Mouse (Mus musculus) cerebellum, adult 2 months (tissue): ENCODE measurements around the gene Smarca4. TPM values are rescaled to one million over a fixed set of nuclear protein-coding genes. Genes with fewer than 3 reads are reported as not detected.

Source experiments
- DNase-seq, 2 experiments: peaks; one replicate each; pipeline ENCODE4 v3.0.0; 2021
- H3K27ac ChIP-seq: fragments of 200-500 bp; 2 replicates; pipeline ENCODE4 v1.5.1; 2012; ENCODE audit warnings: low read length, control low read depth, inconsistent platforms; ENCODE audit not compliant: insufficient read depth
- H3K27me3 ChIP-seq: fragments of 200-500 bp; 2 replicates; pipeline ENCODE4 v1.6.1; 2012; ENCODE audit warnings: inconsistent platforms, mild to moderate bottlenecking, low read length, moderate library complexity; ENCODE audit not compliant: control insufficient read depth, insufficient read depth
- H3K4me1 ChIP-seq: fragments of 200-500 bp; 2 replicates; pipeline ENCODE4 v1.6.1; 2011; ENCODE audit warnings: low read length; ENCODE audit not compliant: control insufficient read depth, insufficient read depth
- H3K4me3 ChIP-seq: fragments of 200-500 bp; replicated peaks from 2 replicates; pipeline ENCODE3; 2011; ENCODE audit warnings: mild to moderate bottlenecking, low read depth, low read length, control low read depth; ENCODE audit not compliant: insufficient read depth
- CTCF ChIP-seq: fragments of 200-500 bp; IDR thresholded peaks from 2 replicates; pipeline ENCODE4 v1.5.1; 2011; ENCODE audit warnings: low read depth, mild to moderate bottlenecking, control low read depth, low read length, moderate library complexity, borderline replicate concordance; ENCODE audit not compliant: insufficient read depth
- POLR2A ChIP-seq: fragments of 200-500 bp; IDR thresholded peaks from 2 replicates; pipeline ENCODE4 v1.6.1; 2011; ENCODE audit warnings: low read length, control low read depth, borderline replicate concordance; ENCODE audit not compliant: insufficient read depth
- WGBS: fragments of 180-500 bp; shearing (Covaris S2); methylation state at CpG from one replicate; pipeline ENCODE4 v1.1.7; 2018; 5-methylcytosine and 5-hydroxymethylcytosine counted together
- polyA plus RNA-seq: library from polyadenylated mRNA; depleted of rRNA; stranded (reverse); fragments of >200 nt; gene quantifications from 2 replicates; pipeline ENCODE4 v1.2.3, GENCODE M21; 2012

Smarca4 gene
- polyA plus RNA-seq, 1 experiment, result 88.8 TPM

- H3K4me3 ChIP-seq, result no peak overlapping the region
- no peaks in the 10 kb centered on the region for H3K27me3 ChIP-seq
- WGBS, result 13% methylated on average over 3 of the region's 3 CpGs
- TF ChIP-seq CTCF (no peak), POLR2A (no peak)
- no peak for DNase-seq
- H3K27ac ChIP-seq, result no peak overlapping the region
- H3K4me1 ChIP-seq, result peaks cover 5% of the 10 kb centered on the region
These were observed 37.7 kb upstream of the Smarca4 start for GRCm38 (mm10) chr9:21578226-21578625.

GRCm38 (mm10) chr9:21585401-21585800 is 30.6 kb upstream of the Smarca4 start:
- no peak overlapping the region for H3K27ac ChIP-seq
- H3K27me3 ChIP-seq, result no peaks in the 10 kb centered on the region
- H3K4me1 ChIP-seq, result no peaks in the 10 kb centered on the region
- 96% methylated on average over 1 of the region's 1 CpGs for WGBS
- no peak for TF ChIP-seq CTCF
- TF ChIP-seq POLR2A, result no peak
- DNase-seq, result no peak
- no peak overlapping the region for H3K4me3 ChIP-seq

- Histone ChIP-seq H3K27ac (no peak overlapping the region), H3K4me1 (peaks cover 8% of the 10 kb centered on the region; the same call in 1 of the 2 replicates), H3K4me3 (no peak overlapping the region), H3K27me3 (no peaks in the 10 kb centered on the region)
- no peak for DNase-seq
- TF ChIP-seq CTCF (no peak), POLR2A (no peak)
- WGBS, result 75% methylated on average over 23 of the region's 23 CpGs
These were observed 28.2 kb upstream of the Smarca4 start for GRCm38 (mm10) chr9:21587678-21588349.

GRCm38 (mm10) chr9:21588350-21588749 is 27.6 kb upstream of the Smarca4 start:
- Histone ChIP-seq H3K4me3 (no peak overlapping the region), H3K27me3 (no peaks in the 10 kb centered on the region), H3K4me1 (peaks cover 8% of the 10 kb centered on the region; the same call in 1 of the 2 replicates), H3K27ac (no peak overlapping the region)
- DNase-seq, result no peak
- WGBS, result 74% methylated on average over 8 of the region's 8 CpGs
- TF ChIP-seq POLR2A, result no peak
- TF ChIP-seq CTCF, result no peak

- no peak overlapping the region for H3K4me3 ChIP-seq
- H3K4me1 ChIP-seq, result peaks cover 8% of the 10 kb centered on the region; the same call in 1 of the 2 replicates
- H3K27me3 ChIP-seq, result no peaks in the 10 kb centered on the region
- 69% methylated on average over 5 of the region's 5 CpGs for WGBS
- DNase-seq, result no peak
- no peak overlapping the region for H3K27ac ChIP-seq
- TF ChIP-seq POLR2A, result no peak
- TF ChIP-seq CTCF, result no peak
These were observed 26.4 kb upstream of the Smarca4 start for GRCm38 (mm10) chr9:21589538-21589937.

GRCm38 (mm10) chr9:21591127-21591830 is 24.7 kb upstream of the Smarca4 start:
- Histone ChIP-seq H3K27ac (no peak overlapping the region), H3K4me3 (no peak overlapping the region), H3K27me3 (no peaks in the 10 kb centered on the region), H3K4me1 (peaks cover 8% of the 10 kb centered on the region; the same call in 1 of the 2 replicates)
- DNase-seq, result no peak
- TF ChIP-seq POLR2A, result no peak
- no peak for TF ChIP-seq CTCF
- 68% methylated on average over 6 of the region's 6 CpGs for WGBS

- Histone ChIP-seq H3K27ac (peak overlapping the region; percentile 68), H3K27me3 (no peaks in the 10 kb centered on the region), H3K4me3 (peak overlapping the region; percentile 93), H3K4me1 (peaks cover 8% of the 10 kb centered on the region; the same call in 1 of the 2 replicates)
- 9% methylated on average over 17 of the region's 17 CpGs for WGBS
- DNase-seq, result peak in 1 of 2 experiments; percentile 41
- no peak for TF ChIP-seq POLR2A
- no peak for TF ChIP-seq CTCF
These were observed 23.9 kb upstream of the Smarca4 start for GRCm38 (mm10) chr9:21591831-21592702.
